10 mouse cellular contexts compared by ENCODE assay signal in genomic region chr17:14910771-14911170, GRCm38 (mm10). TPM values are rescaled to one million over a fixed set of nuclear protein-coding genes. Genes with fewer than 3 reads are reported as not detected.
"Had no signal": no experiment of that assay in that cellular context is flagged by ENCODE, and none has a peak within 500 bp of the region (broad histone marks: within the 10 kb centered on the region; RNA-seq: fewer than 3 reads in every experiment).

No protein-coding gene starts in this region.

- DNase-seq: kidney, adult 2 months; kidney, postnatal 25 days; layer of hippocampus, postnatal 36 days; liver, postnatal 0 days; lung, embryonic 14.5 days; right cerebral cortex, adult 18-20 months; right cerebral cortex, postnatal 25 days; thymus, adult 18-20 months; thymus, postnatal 36 days had no signal

RNA-seq across cellular contexts. Expression of gene Wdr27, which starts 32.2 kb away (rescaled TPM):
- total RNA-seq: megakaryocyte, adult 5-6 weeks had no signal
